Mouse (Mus musculus) midbrain, embryonic 10.5 days (tissue): ENCODE data around the gene Gm5938. TPM values are rescaled to one million over a fixed set of nuclear protein-coding genes. Genes with fewer than 3 reads are reported as not detected.

Experiments used
- DNase-seq: peaks from one replicate; pipeline ENCODE4 v3.0.0-alpha.2; 2017; ENCODE audit warnings: low spot score
- H3K27ac ChIP-seq: fragments of 300-500 bp; sonication (generic); replicated peaks from 2 replicates; pipeline ENCODE4 v1.5.1; 2016; ENCODE audit warnings: mild to moderate bottlenecking
- H3K27me3 ChIP-seq: fragments of 300-500 bp; sonication (generic); 2 replicates; pipeline ENCODE4 v1.6.1; 2016; ENCODE audit warnings: low read depth, mild to moderate bottlenecking; ENCODE audit not compliant: poor library complexity, severe bottlenecking
- H3K36me3 ChIP-seq: fragments of 300-500 bp; sonication (generic); 2 replicates; pipeline ENCODE4 v1.6.1; 2016; ENCODE audit warnings: mild to moderate bottlenecking, moderate library complexity
- H3K4me1 ChIP-seq: fragments of 300-500 bp; sonication (generic); 2 replicates; pipeline ENCODE4 v1.6.1; 2016
- H3K4me3 ChIP-seq: fragments of 300-500 bp; sonication (generic); 2 replicates; pipeline ENCODE4 v1.5.1; 2016; ENCODE audit warnings: mild to moderate bottlenecking, moderate library complexity
- H3K9me3 ChIP-seq: fragments of 300-500 bp; sonication (generic); replicated peaks from 2 replicates; pipeline ENCODE4 v1.6.1; 2016; ENCODE audit warnings: mild to moderate bottlenecking
- WGBS: fragments of 180-500 bp; shearing (Covaris S2); methylation state at CpG from one replicate; pipeline ENCODE4 v1.1.7; 2016; 5-methylcytosine and 5-hydroxymethylcytosine counted together
- polyA plus RNA-seq: library from polyadenylated mRNA; unstranded; fragments of >200 nt; fragmentation: Nextera tagmentation; extraction: Ambion mirVana; gene quantifications from 2 replicates; pipeline ENCODE4 v1.2.1, GENCODE M21; 2016

The Gm5938 gene
- not detected in 2 replicates for polyA plus RNA-seq

DNA sequence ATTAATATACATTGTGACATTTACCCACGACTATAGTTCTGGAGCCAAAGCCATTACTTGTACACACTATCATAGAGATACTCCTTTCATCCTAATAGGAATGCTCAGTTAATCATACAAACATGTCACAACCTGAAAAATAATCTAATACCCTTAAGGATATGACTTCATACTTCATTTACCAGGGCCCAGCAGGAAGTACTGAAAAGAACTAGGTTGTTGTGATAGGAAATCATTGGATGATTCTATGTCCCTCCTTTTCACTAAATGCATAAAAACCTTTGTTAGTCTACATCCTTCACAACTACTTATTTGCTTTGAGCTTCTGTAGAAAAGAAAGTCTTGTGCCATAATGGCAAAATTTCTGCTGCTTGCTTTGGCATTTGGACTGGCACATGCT is at the start of gene Gm5938:
Gene Gm5938 (plus strand): TSS at position 301 of the 400 bp plus-strand sequence.
- Histone ChIP-seq H3K27ac (no peak within 1 kb of the TSS), H3K36me3 (no peaks in the 10 kb centered on the region), H3K4me3 (no peak within 1 kb of the TSS), H3K4me1 (no peaks in the 10 kb centered on the region), H3K9me3 (no peaks in the 10 kb centered on the region), H3K27me3 (no peaks in the 10 kb centered on the region)
- 77% methylated on average over 1 of the region's 1 CpGs for WGBS
- DNase-seq: no peak

DNA sequence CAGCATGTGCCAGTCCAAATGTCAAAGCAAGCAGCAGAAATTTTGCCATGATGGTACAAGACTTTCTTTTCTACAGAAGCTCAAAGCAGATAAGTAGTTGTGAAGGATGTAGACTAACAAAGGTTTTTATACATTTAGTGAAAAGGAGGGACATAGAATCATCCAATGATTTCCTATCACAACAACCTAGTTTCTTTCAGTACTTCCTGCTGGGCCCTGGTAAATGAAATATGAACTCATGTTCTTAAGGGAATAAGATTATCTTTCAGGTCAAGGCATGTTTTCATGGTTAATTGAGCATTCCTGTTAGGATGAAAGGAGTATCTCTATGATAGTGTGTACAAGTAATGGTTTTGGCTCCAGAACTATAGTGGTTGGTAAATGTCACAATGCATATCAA is 34.0 kb upstream of the Gm5938 start, which contains the start of gene Obp1a:
Gene Obp1a (minus strand): TSS at position 101 of the 400 bp plus-strand sequence.
- no peaks in the 10 kb centered on the region for H3K9me3 ChIP-seq
- no peak for DNase-seq
- no peaks in the 10 kb centered on the region for H3K27me3 ChIP-seq
- no peak within 1 kb of the TSS for H3K4me3 ChIP-seq
- no peaks in the 10 kb centered on the region for H3K4me1 ChIP-seq
- no peaks in the 10 kb centered on the region for H3K36me3 ChIP-seq
- H3K27ac ChIP-seq: no peak within 1 kb of the TSS

Other genes with a start within 250 kb of the Gm5938 start
- gene 5430402E10Rik, start 200.4 kb upstream of the Gm5938 start, polyA plus RNA-seq: not detected in 2 replicates
- gene Obp1a, start 34.1 kb upstream of the Gm5938 start, polyA plus RNA-seq: not detected in 2 replicates
- gene Obp1b, start 61.3 kb downstream of the Gm5938 start, polyA plus RNA-seq: not detected in 2 replicates
- gene Gm14743, start 120.5 kb downstream of the Gm5938 start, polyA plus RNA-seq: not detected in 2 replicates
- gene 4930480E11Rik, start 244.2 kb downstream of the Gm5938 start, polyA plus RNA-seq: not detected in 2 replicates